ENCODE assay signal across 21 mouse cellular contexts in the genomic region with DNA sequence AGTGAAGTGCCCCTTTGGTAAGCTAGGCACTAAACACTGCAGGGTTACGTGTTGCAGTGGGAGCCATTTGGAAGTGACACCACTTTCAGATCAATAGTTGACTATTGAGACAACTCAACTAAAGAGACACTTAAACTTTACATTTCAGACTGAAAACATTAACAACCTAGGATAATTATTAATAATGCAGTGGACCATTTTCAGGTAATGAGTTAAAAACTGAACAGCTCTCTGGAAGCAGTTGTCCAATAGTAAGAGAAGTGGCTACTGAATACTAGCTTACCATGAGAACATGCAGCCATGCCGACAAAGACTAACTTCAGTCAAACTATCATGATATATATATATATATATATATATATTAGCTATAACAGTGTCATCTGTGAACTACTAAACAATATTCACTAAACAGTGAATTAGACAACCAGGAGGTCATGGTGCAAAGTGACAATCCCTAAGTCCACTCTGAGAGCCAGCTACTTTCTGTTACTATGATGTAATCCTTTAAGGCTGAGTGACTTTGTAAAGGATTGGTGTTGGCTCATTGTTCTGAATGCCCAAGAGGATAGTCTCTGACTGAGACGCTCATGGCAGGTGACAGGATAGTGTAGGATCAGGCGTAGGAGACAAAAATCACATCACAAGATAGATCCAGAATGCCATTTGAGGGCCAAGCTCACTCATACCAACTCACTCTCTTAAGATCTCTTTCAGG. TPM values are rescaled to one million over a fixed set of nuclear protein-coding genes. Genes with fewer than 3 reads are reported as not detected.
"Had no signal": no experiment of that assay in that cellular context is flagged by ENCODE, and none has a peak within 500 bp of the region (broad histone marks: within the 10 kb centered on the region; RNA-seq: fewer than 3 reads in every experiment).

No protein-coding gene starts in this region.

- DNase-seq: left cerebral cortex, postnatal 4 days; liver, embryonic 13.5 days; lung, adult 2 months; lung, postnatal 14 days; lung, postnatal 4 days; midbrain, embryonic 14.5 days; right cerebral cortex, adult 18-20 months; right cerebral cortex, postnatal 25 days; spleen, adult 18-20 months; thymus, postnatal 25 days had no signal

- H3K27ac ChIP-seq: limb, embryonic 12.5 days; limb, embryonic 15.5 days; liver, embryonic 13.5 days; neural tube, embryonic 12.5 days; neural tube, embryonic 15.5 days; stomach, embryonic 15.5 days had no signal

- H3K4me2 ChIP-seq: limb, embryonic 12.5 days; limb, embryonic 15.5 days; liver, embryonic 13.5 days; midbrain, embryonic 11.5 days; neural tube, embryonic 12.5 days; neural tube, embryonic 15.5 days; stomach, embryonic 15.5 days had no signal

- H3K4me1 ChIP-seq: liver, embryonic 13.5 days; stomach, embryonic 15.5 days had no signal

- H3K4me3 ChIP-seq: limb, embryonic 12.5 days; limb, embryonic 15.5 days; liver, embryonic 13.5 days; neural tube, embryonic 12.5 days; neural tube, embryonic 15.5 days; stomach, embryonic 15.5 days had no signal

- H3K9ac ChIP-seq: limb, embryonic 12.5 days; limb, embryonic 15.5 days; liver, embryonic 13.5 days; neural tube, embryonic 12.5 days; neural tube, embryonic 15.5 days; stomach, embryonic 15.5 days had no signal

- H3K36me3 ChIP-seq: limb, embryonic 12.5 days; limb, embryonic 15.5 days; liver, embryonic 13.5 days; neural tube, embryonic 12.5 days; neural tube, embryonic 15.5 days; stomach, embryonic 15.5 days had no signal

- H3K27me3 ChIP-seq: limb, embryonic 12.5 days; limb, embryonic 15.5 days; liver, embryonic 13.5 days; neural tube, embryonic 12.5 days; neural tube, embryonic 15.5 days; stomach, embryonic 15.5 days had no signal

- ATAC-seq: intestine, postnatal 0 days had no signal

- H3K9me3 ChIP-seq: limb, embryonic 12.5 days; limb, embryonic 15.5 days; neural tube, embryonic 12.5 days; neural tube, embryonic 15.5 days; stomach, embryonic 15.5 days had no signal

RNA-seq across cellular contexts. Expression of gene Slc22a2, which starts 7.1 kb away (rescaled TPM):
- total RNA-seq: megakaryocyte progenitor cell, adult 5-6 weeks; megakaryocyte-erythroid progenitor cell, adult 5-6 weeks had no signal
- polyA plus RNA-seq: intestine, postnatal 0 days; limb, embryonic 12.5 days; limb, embryonic 15.5 days; liver, embryonic 13.5 days; liver, embryonic 16.5 days; lung, embryonic 16.5 days; midbrain, embryonic 11.5 days had no signal
